Mouse (Mus musculus) testis, adult 2 months (tissue): ENCODE data around the gene Gm5134. TPM values are rescaled to one million over a fixed set of nuclear protein-coding genes. Genes with fewer than 3 reads are reported as not detected.

Experiments
- H3K27ac ChIP-seq: fragments of 200-500 bp; 2 replicates; pipeline ENCODE4 v1.5.1; 2012; ENCODE audit warnings: low read depth, low read length; ENCODE audit not compliant: control insufficient read depth, insufficient read depth
- H3K27me3 ChIP-seq: fragments of 200-500 bp; 2 replicates; pipeline ENCODE4 v1.6.1; 2012; ENCODE audit warnings: mild to moderate bottlenecking, low read length, moderate library complexity; ENCODE audit not compliant: control insufficient read depth, insufficient read depth
- H3K36me3 ChIP-seq: fragments of 200-500 bp; 2 replicates; pipeline ENCODE4 v1.6.1; 2012; ENCODE audit warnings: mild to moderate bottlenecking, low read length; ENCODE audit not compliant: control insufficient read depth, insufficient read depth
- H3K4me1 ChIP-seq: fragments of 200-500 bp; 2 replicates; pipeline ENCODE4 v1.6.1; 2012; ENCODE audit warnings: low read length; ENCODE audit not compliant: control insufficient read depth, insufficient read depth
- H3K4me3 ChIP-seq: fragments of 200-500 bp; 2 replicates; pipeline ENCODE4 v1.5.1; 2012; ENCODE audit warnings: low read depth, mild to moderate bottlenecking, low read length, moderate library complexity, mixed read lengths; ENCODE audit not compliant: control insufficient read depth
- CTCF ChIP-seq: fragments of 200-500 bp; IDR thresholded peaks from 2 replicates; pipeline ENCODE4 v1.5.1; 2012; ENCODE audit warnings: low read depth, mild to moderate bottlenecking, inconsistent platforms, low read length, moderate library complexity; ENCODE audit not compliant: control insufficient read depth, insufficient read depth, insufficient replicate concordance
- POLR2A ChIP-seq: fragments of 200-500 bp; IDR thresholded peaks from 2 replicates; pipeline ENCODE4 v1.6.1; 2012; ENCODE audit warnings: low read depth, mild to moderate bottlenecking, inconsistent platforms, low read length, moderate library complexity; ENCODE audit not compliant: control insufficient read depth
- polyA plus RNA-seq: library from polyadenylated mRNA; depleted of rRNA; stranded (reverse); fragments of >200 nt; gene quantifications from 2 replicates; pipeline ENCODE4 v1.2.3, GENCODE M21; 2012

The Gm5134 gene
- polyA plus RNA-seq, 1 experiment, result 22.2 TPM

DNA sequence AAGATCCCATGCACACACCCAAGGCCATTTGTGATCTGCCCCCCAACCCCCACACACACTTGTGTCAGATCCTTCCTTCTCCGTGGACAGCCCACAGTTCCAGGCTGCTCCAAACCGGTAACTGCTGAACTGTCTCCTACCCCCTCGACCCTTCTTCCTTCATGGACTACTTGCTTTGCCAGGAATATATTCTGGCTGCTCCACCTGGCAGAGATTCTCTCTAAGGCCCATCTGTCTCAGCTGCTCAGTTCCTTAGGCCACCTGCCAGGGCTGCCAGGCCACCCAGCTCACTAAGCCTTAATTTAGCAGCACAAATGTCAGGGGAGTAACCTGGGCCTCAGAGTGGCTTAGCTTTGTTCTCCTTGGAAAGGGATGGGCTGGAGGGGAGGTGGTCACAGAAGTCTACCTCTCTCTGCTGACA, 47.8 kb downstream of the Gm5134 start:
- Histone ChIP-seq H3K27me3 (no peaks in the 10 kb centered on the region), H3K27ac (peak overlapping the region; percentile 50), H3K4me1 (no peaks in the 10 kb centered on the region), H3K4me3 (no peak overlapping the region), H3K36me3 (no peaks in the 10 kb centered on the region)
- TF ChIP-seq CTCF (no peak), POLR2A (no peak)

DNA sequence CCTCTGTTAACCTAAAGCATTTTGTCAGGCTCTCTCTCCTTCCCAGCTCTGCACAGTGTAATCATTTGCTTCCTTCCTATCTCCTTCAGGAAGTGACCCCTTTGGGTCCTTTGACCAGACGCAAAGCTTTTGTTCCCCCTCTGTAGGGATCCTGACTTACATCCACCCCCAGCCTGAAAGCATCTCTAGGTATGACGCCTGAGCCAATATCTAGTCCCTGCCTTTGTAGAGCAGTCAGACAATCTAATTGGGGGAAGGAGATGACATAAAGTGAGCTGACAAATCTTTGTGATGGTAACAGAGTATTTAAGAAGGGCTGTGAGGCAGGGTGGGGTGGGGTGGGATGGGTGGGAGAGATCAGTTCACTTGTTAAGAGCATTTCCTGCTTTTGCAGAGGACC, 48.3 kb downstream of the Gm5134 start:
- Histone ChIP-seq H3K27ac (peak overlapping the region; percentile 50), H3K4me3 (no peak overlapping the region), H3K4me1 (no peaks in the 10 kb centered on the region), H3K36me3 (no peaks in the 10 kb centered on the region), H3K27me3 (no peaks in the 10 kb centered on the region)
- TF ChIP-seq CTCF (no peak), POLR2A (no peak)

DNA sequence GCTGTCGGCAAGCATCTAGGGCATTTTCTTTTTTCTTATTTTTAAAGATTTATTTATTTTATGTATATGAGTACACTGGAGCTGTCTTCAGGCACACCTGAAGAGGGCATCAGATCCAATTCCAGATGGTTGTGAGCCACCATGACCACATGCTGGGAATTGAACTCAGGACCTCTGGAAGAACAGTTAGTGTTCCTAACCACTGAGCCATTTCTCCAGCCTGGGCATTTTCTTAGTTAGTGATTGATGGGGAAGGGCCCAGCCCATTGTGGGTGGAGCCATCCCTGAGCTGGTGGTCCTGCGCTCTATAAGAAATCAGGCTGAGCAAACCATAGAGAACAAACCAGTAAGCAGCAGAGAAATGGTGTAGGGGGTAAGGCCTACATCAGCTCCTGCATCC, 48.9 kb downstream of the Gm5134 start:
- Histone ChIP-seq H3K27ac (no peak overlapping the region), H3K4me1 (peaks cover under 1% of the 10 kb centered on the region), H3K27me3 (no peaks in the 10 kb centered on the region), H3K36me3 (no peaks in the 10 kb centered on the region), H3K4me3 (no peak overlapping the region)
- TF ChIP-seq POLR2A (no peak), CTCF (no peak)

DNA sequence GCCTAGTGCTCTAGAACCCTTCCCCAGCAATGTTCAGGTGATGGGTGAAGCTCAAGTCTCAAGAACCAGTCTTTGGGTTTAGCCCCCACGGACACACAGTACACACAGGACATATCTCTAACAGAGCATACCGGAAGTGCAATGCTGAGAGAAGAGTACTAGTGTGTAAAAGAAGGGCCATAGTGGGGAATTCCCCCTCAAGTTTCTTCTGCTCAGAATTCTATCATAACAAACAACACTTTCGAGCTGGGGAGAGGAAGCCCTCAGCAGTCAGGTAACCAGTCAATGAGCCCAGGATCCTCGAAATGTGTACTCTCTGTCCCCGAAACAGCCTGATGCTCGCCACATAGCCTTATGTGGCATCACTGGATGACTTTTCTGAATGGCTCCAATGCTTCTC, 52.1 kb downstream of the Gm5134 start:
- TF ChIP-seq POLR2A, result no peak
- no peak for TF ChIP-seq CTCF
- Histone ChIP-seq H3K4me1 (peaks cover 6% of the 10 kb centered on the region), H3K36me3 (no peaks in the 10 kb centered on the region), H3K27ac (no peak overlapping the region), H3K27me3 (no peaks in the 10 kb centered on the region), H3K4me3 (no peak overlapping the region)

DNA sequence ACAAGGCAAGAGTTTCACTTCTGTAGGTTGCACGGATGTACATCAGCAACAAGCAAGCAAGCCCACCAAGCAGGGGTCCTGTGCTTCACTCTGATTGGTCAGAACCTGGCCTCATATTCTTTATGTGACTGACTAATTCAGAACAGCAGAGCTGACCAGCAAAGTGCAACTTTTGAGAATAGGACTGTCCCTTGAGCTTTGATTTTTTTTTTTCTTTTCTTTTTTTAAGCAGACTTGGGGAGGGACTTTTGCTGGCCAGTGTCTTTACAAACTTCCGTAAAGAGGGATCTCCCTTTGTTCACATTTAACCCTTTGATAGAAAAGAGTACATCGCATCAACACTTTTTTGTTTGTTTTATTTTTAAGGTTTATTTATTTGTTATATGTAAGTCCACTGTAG, 55.5 kb downstream of the Gm5134 start:
- TF ChIP-seq POLR2A (no peak), CTCF (no peak)
- Histone ChIP-seq H3K27me3 (no peaks in the 10 kb centered on the region), H3K27ac (no peak overlapping the region), H3K36me3 (no peaks in the 10 kb centered on the region), H3K4me3 (no peak overlapping the region), H3K4me1 (peaks cover 6% of the 10 kb centered on the region)

DNA sequence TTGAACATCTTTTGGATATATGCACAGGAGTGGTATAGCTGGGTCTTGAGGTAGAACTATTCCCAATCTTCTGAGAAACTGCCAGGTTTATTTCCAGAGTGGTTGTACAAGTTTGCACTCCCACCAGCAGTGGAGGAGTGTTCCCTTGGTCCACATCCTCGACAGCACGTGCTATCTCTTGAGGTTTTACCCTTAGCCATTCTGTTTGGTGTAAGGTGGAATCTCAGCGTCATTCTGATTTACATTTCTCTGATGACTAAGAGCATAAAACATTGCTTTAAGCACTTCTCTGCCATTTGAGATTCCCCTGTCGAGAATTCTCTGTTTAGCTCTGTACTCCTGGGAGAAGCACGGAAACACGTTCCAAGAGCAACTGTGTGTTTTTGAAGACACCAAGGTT, 58.6 kb downstream of the Gm5134 start:
- Histone ChIP-seq H3K36me3 (no peaks in the 10 kb centered on the region), H3K27me3 (no peaks in the 10 kb centered on the region), H3K4me1 (peaks cover 6% of the 10 kb centered on the region), H3K4me3 (no peak overlapping the region), H3K27ac (0 out of 2 replicates have a peak overlapping the region, but pooled peaks have one; percentile 58)
- no peak for TF ChIP-seq CTCF
- no peak for TF ChIP-seq POLR2A

DNA sequence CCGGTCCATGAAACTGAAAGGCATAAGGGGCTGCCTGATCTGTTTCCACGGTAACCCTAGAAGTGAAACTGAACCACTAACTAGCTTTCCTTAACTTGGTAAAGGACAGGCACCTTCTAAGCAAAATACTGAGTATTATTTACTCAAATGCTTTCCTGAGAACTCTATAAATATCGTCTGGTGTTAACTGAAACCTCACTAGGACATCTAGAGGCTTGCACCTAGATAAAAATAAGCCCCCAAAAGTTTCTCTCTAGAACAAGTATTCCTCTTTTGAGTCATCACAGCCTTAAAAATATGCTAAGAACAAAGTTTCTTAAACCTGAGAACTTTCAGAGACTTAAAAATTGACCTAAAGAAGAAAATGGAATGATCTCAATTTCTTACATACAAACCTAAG, 62.6 kb downstream of the Gm5134 start:
- Histone ChIP-seq H3K4me1 (no peaks in the 10 kb centered on the region), H3K27me3 (no peaks in the 10 kb centered on the region), H3K36me3 (no peaks in the 10 kb centered on the region), H3K27ac (no peak overlapping the region), H3K4me3 (no peak overlapping the region)
- TF ChIP-seq CTCF (no peak), POLR2A (no peak)

DNA sequence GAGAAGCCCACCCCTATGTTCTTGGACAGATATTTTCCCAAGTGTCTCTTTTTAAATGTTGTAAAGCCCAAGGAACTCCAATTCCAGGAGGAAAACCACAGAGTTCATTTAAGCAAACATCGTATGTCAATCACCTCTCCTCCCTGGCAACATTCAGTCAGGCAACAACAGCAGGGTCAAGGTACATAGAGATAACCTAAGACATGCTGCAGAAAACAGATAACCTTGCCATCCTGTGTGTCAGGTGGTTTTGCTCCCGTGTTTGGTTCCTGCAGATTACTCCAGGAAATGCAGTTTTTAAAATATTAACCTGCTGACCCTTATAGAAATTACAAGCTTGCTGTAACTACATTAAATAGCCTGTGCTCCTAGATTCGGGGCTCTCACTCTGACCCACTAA, 67.4 kb downstream of the Gm5134 start:
- Histone ChIP-seq H3K27ac (no peak overlapping the region), H3K4me1 (no peaks in the 10 kb centered on the region), H3K27me3 (no peaks in the 10 kb centered on the region), H3K4me3 (no peak overlapping the region), H3K36me3 (no peaks in the 10 kb centered on the region)
- no peak for TF ChIP-seq CTCF
- no peak for TF ChIP-seq POLR2A
